Mouse (Mus musculus) liver, adult 2 months (tissue): ENCODE measurements at regions not wholly inside any gene's neighbourhood (a gene's known extent, or its start where the extent isn't known, plus 50 kb on each side); places are given as distances from the start of the nearest gene placed in this dataset.

Experiments used
- DNase-seq: peaks from one replicate; pipeline ENCODE4 v3.0.0-alpha.2; 2011; ENCODE audit warnings: low read depth, low spot score; ENCODE audit errors: extremely low read depth
- H3K27ac ChIP-seq: fragments of 200-500 bp; replicated peaks from 2 replicates; pipeline ENCODE4 v1.5.1; 2012; ENCODE audit warnings: low read depth, mild to moderate bottlenecking, control low read depth, inconsistent platforms, low read length; ENCODE audit not compliant: insufficient read depth
- H3K27me3 ChIP-seq: fragments of 200-500 bp; 2 replicates; pipeline ENCODE4 v1.6.1; 2012; ENCODE audit warnings: mild to moderate bottlenecking, moderate library complexity, low read length, inconsistent platforms; ENCODE audit not compliant: control insufficient read depth, insufficient read depth
- H3K36me3 ChIP-seq: fragments of 200-500 bp; 2 replicates; pipeline ENCODE4 v1.6.1; 2012; ENCODE audit warnings: low read length, inconsistent platforms; ENCODE audit not compliant: control insufficient read depth, insufficient read depth
- H3K4me1 ChIP-seq: fragments of 200-500 bp; 2 replicates; pipeline ENCODE4 v1.6.1; 2011; ENCODE audit warnings: low read length; ENCODE audit not compliant: control insufficient read depth, insufficient read depth
- H3K4me3 ChIP-seq: fragments of 200-500 bp; 2 replicates; pipeline ENCODE4 v1.5.1; 2011; ENCODE audit warnings: low read depth, mild to moderate bottlenecking, control low read depth, low read length, moderate library complexity; ENCODE audit not compliant: insufficient read depth
- H3K79me2 ChIP-seq: fragments of 200-500 bp; 2 replicates; pipeline ENCODE4 v1.6.1; 2012; ENCODE audit warnings: inconsistent platforms, mild to moderate bottlenecking, low read length, moderate library complexity; ENCODE audit not compliant: control insufficient read depth, insufficient read depth
- H3K9ac ChIP-seq: fragments of 200-500 bp; 2 replicates; pipeline ENCODE4 v1.6.1; 2012; ENCODE audit warnings: low read depth, mild to moderate bottlenecking, control low read depth, inconsistent platforms, low read length
- CTCF ChIP-seq: fragments of 200-500 bp; IDR thresholded peaks from 2 replicates; pipeline ENCODE4 v1.5.1; 2011; ENCODE audit warnings: low read depth, low read length, control low read depth
- POLR2A ChIP-seq: fragments of 200-500 bp; IDR thresholded peaks from 2 replicates; pipeline ENCODE4 v1.6.1; 2011; ENCODE audit warnings: low read length, control low read depth; ENCODE audit not compliant: insufficient read depth; ENCODE audit errors: extremely low read depth
- whole genome bisulfite sequencing: fragments of 180-500 bp; shearing (Covaris S2); methylation state at CpG from one replicate; pipeline ENCODE4 v1.1.7; 2018; 5-methylcytosine and 5-hydroxymethylcytosine counted together

DNA sequence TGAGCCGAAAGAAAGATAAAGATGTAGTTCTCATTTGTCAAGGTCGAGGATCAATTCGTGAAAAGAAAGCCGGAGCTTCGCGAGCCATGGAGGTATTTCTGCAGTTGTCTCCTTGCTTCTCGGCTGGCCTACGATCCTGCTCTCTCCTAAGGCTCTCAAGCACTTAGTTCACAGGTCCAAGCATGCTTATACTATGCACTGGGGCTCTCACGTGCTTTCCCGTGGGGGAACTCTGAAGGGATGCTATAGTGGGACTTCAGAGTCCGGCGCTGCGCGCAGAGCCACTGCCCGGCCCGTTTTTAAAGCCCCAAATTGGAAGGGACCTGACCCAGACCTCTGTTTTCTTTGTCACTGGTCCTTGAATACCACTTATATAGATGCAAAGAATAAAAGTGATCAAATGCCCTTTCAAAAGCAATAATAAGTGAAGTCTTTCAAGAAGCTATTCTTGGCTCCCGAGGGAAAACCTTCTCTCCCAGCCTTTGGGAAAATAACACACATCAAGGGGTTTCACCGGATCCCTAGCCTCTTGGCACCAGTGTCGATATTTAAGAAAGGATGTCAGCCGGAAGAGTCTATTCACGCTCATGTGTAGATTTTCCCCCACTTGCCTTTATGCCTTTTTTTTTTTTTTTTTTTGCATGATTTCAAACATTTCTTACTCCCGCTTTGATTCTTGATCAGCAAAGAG, 348.3 kb upstream of the Kazn start:
- H3K9ac ChIP-seq = no peak overlapping the region
- H3K27ac ChIP-seq = no peak overlapping the region

DNA sequence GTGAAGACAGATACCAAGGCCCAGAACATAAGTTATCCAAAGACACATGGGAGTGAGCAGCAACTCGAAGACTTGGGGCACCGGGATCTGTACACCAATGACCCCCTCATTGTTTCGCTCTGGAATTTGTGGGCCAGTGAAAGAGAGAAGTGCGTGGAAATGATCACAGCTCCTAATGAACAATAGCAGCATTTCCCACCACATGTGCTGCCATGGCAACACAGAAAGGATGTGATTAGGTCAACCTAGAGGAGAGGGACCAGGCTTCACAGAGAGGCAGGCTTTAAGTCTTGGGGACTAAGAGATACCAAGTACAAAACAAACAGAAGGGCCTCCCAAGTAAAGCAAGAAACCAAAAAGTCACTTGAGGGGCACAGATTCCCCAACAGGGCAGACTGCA, 339.3 kb upstream of the Kazn start:
- no peak overlapping the region for H3K4me3 ChIP-seq
- WGBS = 78% methylated on average over 4 of the region's 4 CpGs
- TF ChIP-seq CTCF (no peak), POLR2A (no peak)

More for the DNA sequence above, 348.3 kb upstream of the Kazn start:
- 86% methylated on average over 22 of the region's 22 CpGs for WGBS
- H3K4me1 ChIP-seq = no peaks in the 10 kb centered on the region
- no peaks in the 10 kb centered on the region for H3K79me2 ChIP-seq
- no peaks in the 10 kb centered on the region for H3K36me3 ChIP-seq
- no peak overlapping the region for H3K4me3 ChIP-seq
- DNase-seq = no peak
- H3K27me3 ChIP-seq = no peaks in the 10 kb centered on the region
- TF ChIP-seq POLR2A (no peak), CTCF (no peak)

DNA sequence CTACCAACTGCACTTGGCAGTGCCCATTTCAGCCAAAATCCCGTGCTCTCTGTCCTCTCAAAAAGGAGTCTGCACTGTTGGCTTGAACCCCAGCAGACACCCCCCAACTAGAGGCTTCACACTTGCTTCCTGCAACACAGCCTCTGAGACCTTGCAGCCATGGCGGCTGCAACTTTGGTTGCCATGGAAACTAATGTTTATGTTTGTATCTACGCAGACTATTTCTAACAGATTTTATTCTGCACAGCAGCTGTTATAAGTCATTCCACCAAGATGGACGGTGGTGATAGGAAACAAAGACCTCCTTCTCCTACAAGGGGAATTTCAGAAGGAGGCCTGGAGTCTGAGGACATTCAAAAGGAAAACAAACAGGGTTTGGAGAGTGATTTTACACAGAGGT, 338.3 kb upstream of the Kazn start:
- Histone ChIP-seq H3K4me3 (no peak overlapping the region), H3K27me3 (no peaks in the 10 kb centered on the region), H3K9ac (no peak overlapping the region), H3K27ac (no peak overlapping the region), H3K4me1 (no peaks in the 10 kb centered on the region), H3K79me2 (no peaks in the 10 kb centered on the region), H3K36me3 (no peaks in the 10 kb centered on the region)
- TF ChIP-seq POLR2A (no peak), CTCF (no peak)
- DNase-seq = no peak
- 58% methylated on average over 4 of the region's 4 CpGs for whole genome bisulfite sequencing

More for the DNA sequence above, 339.3 kb upstream of the Kazn start:
- H3K9ac ChIP-seq = no peak overlapping the region
- H3K4me1 ChIP-seq = no peaks in the 10 kb centered on the region
- H3K27me3 ChIP-seq = no peaks in the 10 kb centered on the region
- H3K36me3 ChIP-seq = no peaks in the 10 kb centered on the region
- no peak for DNase-seq
- no peaks in the 10 kb centered on the region for H3K79me2 ChIP-seq
- H3K27ac ChIP-seq = no peak overlapping the region

DNA sequence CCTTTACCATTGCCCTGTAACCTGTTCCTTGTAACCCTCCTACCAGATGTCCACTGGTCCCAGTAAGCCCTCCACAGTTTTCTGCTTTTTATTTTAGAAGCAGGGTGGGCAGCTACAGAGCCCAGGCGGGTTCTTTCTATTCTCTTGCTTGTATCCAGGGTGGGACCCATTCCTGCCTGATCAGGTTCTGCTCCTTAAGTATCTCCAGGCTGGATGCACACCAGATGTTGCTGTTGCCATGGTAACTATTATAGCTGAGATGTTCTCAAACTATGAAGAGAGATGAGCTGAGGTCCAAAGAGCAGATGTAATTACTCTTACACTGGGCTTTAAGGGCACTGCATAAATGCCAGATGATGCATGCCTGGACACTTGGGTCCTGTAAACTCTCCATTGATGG, 335.3 kb upstream of the Kazn start:
- no peak overlapping the region for H3K4me3 ChIP-seq
- TF ChIP-seq POLR2A (no peak), CTCF (no peak)
- no peak for DNase-seq
- no peaks in the 10 kb centered on the region for H3K79me2 ChIP-seq
- WGBS = 76% methylated on average over 1 of the region's 1 CpGs
- no peaks in the 10 kb centered on the region for H3K4me1 ChIP-seq
- no peak overlapping the region for H3K9ac ChIP-seq
- H3K27me3 ChIP-seq = no peaks in the 10 kb centered on the region
- no peaks in the 10 kb centered on the region for H3K36me3 ChIP-seq
- no peak overlapping the region for H3K27ac ChIP-seq

DNA sequence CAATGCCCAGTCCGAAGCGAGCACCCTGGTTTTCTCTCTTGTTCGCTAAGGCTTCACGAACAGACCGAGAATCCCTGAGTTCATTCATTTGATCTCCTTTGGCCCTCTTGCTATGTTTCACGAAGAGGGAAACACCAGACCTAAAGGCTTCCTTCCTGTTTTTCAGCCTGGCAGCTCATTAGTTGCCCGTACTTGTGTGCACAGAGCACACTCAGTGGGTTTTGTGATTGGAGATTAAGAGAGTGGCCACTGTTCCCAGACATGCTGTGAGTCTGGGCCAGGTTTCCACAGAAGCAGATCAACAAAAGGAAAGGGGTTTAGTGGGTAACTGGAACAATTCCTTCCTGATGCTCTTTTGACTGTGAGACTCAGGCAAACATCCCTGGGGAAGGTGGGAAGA, 331.5 kb upstream of the Kazn start:
- no peaks in the 10 kb centered on the region for H3K79me2 ChIP-seq
- H3K27ac ChIP-seq = no peak overlapping the region
- 76% methylated on average over 7 of the region's 7 CpGs for WGBS
- no peaks in the 10 kb centered on the region for H3K36me3 ChIP-seq
- no peaks in the 10 kb centered on the region for H3K4me1 ChIP-seq
- TF ChIP-seq CTCF = no peak
- no peak for TF ChIP-seq POLR2A
- no peak overlapping the region for H3K9ac ChIP-seq
- no peaks in the 10 kb centered on the region for H3K27me3 ChIP-seq
- no peak overlapping the region for H3K4me3 ChIP-seq
- DNase-seq = no peak

GRCm38 (mm10) chr4:142568556-142568955, 329.4 kb upstream of the Kazn start:
- Histone ChIP-seq H3K36me3 (no peaks in the 10 kb centered on the region), H3K4me3 (no peak overlapping the region), H3K27me3 (no peaks in the 10 kb centered on the region), H3K4me1 (no peaks in the 10 kb centered on the region), H3K27ac (no peak overlapping the region), H3K79me2 (no peaks in the 10 kb centered on the region), H3K9ac (no peak overlapping the region)
- no peak for DNase-seq
- TF ChIP-seq CTCF = no peak
- no peak for TF ChIP-seq POLR2A
- 79% methylated on average over 6 of the region's 6 CpGs for WGBS
